Mouse (Mus musculus): ENCODE data around the gene Pkm. TPM values are rescaled to one million over a fixed set of nuclear protein-coding genes. Genes with fewer than 3 reads are reported as not detected.

Gene Pkm
- total and polyA plus RNA-seq, 2 experiments from 2014 or later: 883 to 945 TPM

- Histone ChIP-seq H3K27ac (no peak overlapping the region), H3K27me3 (ENCODE audit: insufficient read depth, low read length) (no peaks in the 10 kb centered on the region), H3K36me3 (ENCODE audit: insufficient read depth, low read length) (peaks cover 50% of the 10 kb centered on the region), H3K4me2 (ENCODE audit: low read depth, low read length) (no peak overlapping the region), H3K9me3 (ENCODE audit: low read length) (no peaks in the 10 kb centered on the region), H3K4me3 (ENCODE audit: low read length) (no peak overlapping the region), H3K4me1 (ENCODE audit: insufficient read depth, low read length) (no peaks in the 10 kb centered on the region), H3K9ac (replicated peaks; ENCODE audit: low read length) (no peak overlapping the region)
- DNase-seq (ENCODE audit: low spot score): no peak
- TF ChIP-seq CTCF (IDR thresholded peaks at IDR 0.05; ENCODE audit: low read depth): no peak
- no peak for ATAC-seq
- 85% methylated on average over 4 of the region's 4 CpGs for WGBS
Measured at GRCm38 (mm10) chr9:59639936-59640335, 16.2 kb upstream of the Pkm start.

DNA sequence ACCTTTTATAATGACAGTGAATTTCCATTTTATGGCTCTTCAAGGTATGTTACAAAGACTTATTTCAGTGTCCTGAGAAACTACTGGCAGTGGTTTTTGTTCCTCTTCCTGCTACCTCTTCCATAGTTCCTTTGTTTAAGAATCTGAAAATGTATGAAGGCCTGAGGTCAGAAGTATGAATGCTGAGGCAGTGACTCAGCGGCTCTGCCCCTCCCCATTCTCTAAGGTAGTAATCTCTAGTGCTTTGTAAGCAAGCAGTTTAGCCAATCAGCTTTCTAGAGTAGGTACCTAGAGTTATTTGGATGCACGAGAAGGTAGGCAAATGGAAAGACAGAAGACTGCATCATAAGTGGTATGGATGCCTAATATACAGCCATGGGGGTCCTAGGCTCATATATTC, 14.8 kb upstream of the Pkm start:
- ATAC-seq: no peak
- Histone ChIP-seq H3K27ac (no peak overlapping the region), H3K4me3 (ENCODE audit: low read length) (no peak overlapping the region), H3K9me3 (ENCODE audit: low read length) (no peaks in the 10 kb centered on the region), H3K9ac (replicated peaks; ENCODE audit: low read length) (no peak overlapping the region), H3K27me3 (ENCODE audit: insufficient read depth, low read length) (no peaks in the 10 kb centered on the region), H3K4me1 (ENCODE audit: insufficient read depth, low read length) (no peaks in the 10 kb centered on the region), H3K36me3 (ENCODE audit: insufficient read depth, low read length) (peaks cover 43% of the 10 kb centered on the region), H3K4me2 (ENCODE audit: low read depth, low read length) (no peak overlapping the region)
- no peak for TF ChIP-seq CTCF (IDR thresholded peaks at IDR 0.05; ENCODE audit: low read depth)
- no peak for DNase-seq (ENCODE audit: low spot score)
- WGBS: 78% methylated on average over 2 of the region's 2 CpGs

DNA sequence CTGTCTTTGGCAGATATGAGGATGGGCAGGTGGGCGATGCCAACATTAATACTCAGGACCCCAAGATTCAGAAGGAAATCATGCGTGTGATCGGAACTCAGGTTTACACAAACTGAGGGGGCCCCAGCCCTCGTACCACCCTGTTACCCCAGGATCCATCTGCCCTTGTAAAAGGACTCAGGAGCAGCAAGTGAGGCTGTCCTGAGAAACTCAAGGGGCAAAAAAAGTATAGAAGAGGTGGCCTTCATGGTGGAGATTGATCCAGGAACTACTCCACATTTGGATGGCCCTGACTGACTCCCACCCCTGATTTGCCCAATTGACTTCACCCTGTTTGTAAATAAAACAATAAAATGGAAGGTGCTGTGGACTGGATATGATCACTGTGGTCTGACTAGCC, 6.3 kb upstream of the Pkm start:
- 97% methylated on average over 4 of the region's 4 CpGs for WGBS

GRCm38 (mm10) chr9:59653371-59653770, 2.8 kb upstream of the Pkm start:
- no peak overlapping the region for H3K4me2 ChIP-seq (ENCODE audit: low read depth, low read length)
- no peak overlapping the region for H3K4me3 ChIP-seq (ENCODE audit: low read length)
- no peak overlapping the region for H3K9ac ChIP-seq (replicated peaks; ENCODE audit: low read length)
- peaks cover 7% of the 10 kb centered on the region for H3K4me1 ChIP-seq (ENCODE audit: insufficient read depth, low read length)
- H3K27ac ChIP-seq: no peak overlapping the region
- DNase-seq (ENCODE audit: low spot score) (no peak), ATAC-seq (no peak)
- H3K27me3 ChIP-seq (ENCODE audit: insufficient read depth, low read length): no peaks in the 10 kb centered on the region
- no peaks in the 10 kb centered on the region for H3K9me3 ChIP-seq (ENCODE audit: low read length)
- peaks cover 28% of the 10 kb centered on the region for H3K36me3 ChIP-seq (ENCODE audit: insufficient read depth, low read length)
- no peak for TF ChIP-seq CTCF (IDR thresholded peaks at IDR 0.05; ENCODE audit: low read depth)
- 31% methylated on average over 3 of the region's 3 CpGs for WGBS

More for the DNA sequence above, 6.3 kb upstream of the Pkm start:
- Histone ChIP-seq H3K4me1 (ENCODE audit: insufficient read depth, low read length) (no peaks in the 10 kb centered on the region), H3K4me2 (ENCODE audit: low read depth, low read length) (no peak overlapping the region), H3K36me3 (ENCODE audit: insufficient read depth, low read length) (peaks cover 32% of the 10 kb centered on the region), H3K9me3 (ENCODE audit: low read length) (no peaks in the 10 kb centered on the region), H3K4me3 (ENCODE audit: low read length) (no peak overlapping the region), H3K27me3 (ENCODE audit: insufficient read depth, low read length) (no peaks in the 10 kb centered on the region), H3K9ac (replicated peaks; ENCODE audit: low read length) (no peak overlapping the region), H3K27ac (no peak overlapping the region)
- DNase-seq (ENCODE audit: low spot score): no peak
- no peak for TF ChIP-seq CTCF (IDR thresholded peaks at IDR 0.05; ENCODE audit: low read depth)
- no peak for ATAC-seq

- H3K27me3 ChIP-seq (ENCODE audit: insufficient read depth, low read length): no peaks in the 10 kb centered on the region
- 93% methylated on average over 2 of the region's 2 CpGs for WGBS
- H3K4me2 ChIP-seq (ENCODE audit: low read depth, low read length): no peak overlapping the region
- no peak for TF ChIP-seq CTCF (IDR thresholded peaks at IDR 0.05; ENCODE audit: low read depth)
- no peaks in the 10 kb centered on the region for H3K9me3 ChIP-seq (ENCODE audit: low read length)
- H3K4me3 ChIP-seq (ENCODE audit: low read length): no peak overlapping the region
- H3K27ac ChIP-seq: no peak overlapping the region
- DNase-seq (ENCODE audit: low spot score): no peak
- no peak for ATAC-seq
- H3K4me1 ChIP-seq (ENCODE audit: insufficient read depth, low read length): peaks cover 17% of the 10 kb centered on the region
- peaks cover 17% of the 10 kb centered on the region for H3K36me3 ChIP-seq (ENCODE audit: insufficient read depth, low read length)
- no peak overlapping the region for H3K9ac ChIP-seq (replicated peaks; ENCODE audit: low read length)
Measured at GRCm38 (mm10) chr9:59654450-59654983, 1.7 kb upstream of the Pkm start.

GRCm38 (mm10) chr9:59656635-59657617, 758 bp downstream of the Pkm start:
- WGBS: 1% methylated on average over 65 of the region's 65 CpGs
- H3K36me3 ChIP-seq (ENCODE audit: insufficient read depth, low read length): no peaks in the 10 kb centered on the region
- H3K9me3 ChIP-seq (ENCODE audit: low read length): no peaks in the 10 kb centered on the region
- peak; percentile 77 for TF ChIP-seq CTCF (IDR thresholded peaks at IDR 0.05; ENCODE audit: low read depth)
- no peaks in the 10 kb centered on the region for H3K27me3 ChIP-seq (ENCODE audit: insufficient read depth, low read length)
- peak overlapping the region; percentile 99 for H3K27ac ChIP-seq
- DNase-seq (ENCODE audit: low spot score) (peak; percentile 94), ATAC-seq (peak; percentile 75)
- peaks cover 40% of the 10 kb centered on the region for H3K4me1 ChIP-seq (ENCODE audit: insufficient read depth, low read length)
- H3K4me3 ChIP-seq (ENCODE audit: low read length): peak overlapping the region; percentile 87
- H3K4me2 ChIP-seq (ENCODE audit: low read depth, low read length): peak overlapping the region; percentile 83
- peak overlapping the region; percentile 93 for H3K9ac ChIP-seq (replicated peaks; ENCODE audit: low read length)

All from hindbrain, postnatal 0 days (tissue).